Mouse (Mus musculus) MEL (cell line): ENCODE measurements at regions not wholly inside any gene's neighbourhood (a gene's known extent, or its start where the extent isn't known, plus 50 kb on each side); places are given as distances from the start of the nearest gene placed in this dataset.

Experiments used
- CTCF ChIP-seq, 3 experiments: IDR thresholded peaks in 2 of 3; conservative IDR thresholded peaks in 1 of 3; 2 replicates each; pipeline ENCODE4 v1.5.1; 2011 to 2012; ENCODE audit warnings: low read length in 3 of 3, low read depth in 2 of 3, mild to moderate bottlenecking in 2 of 3, improper control_type of control experiment in 1 of 3, inconsistent platforms in 1 of 3, mixed read lengths in 1 of 3, moderate library complexity in 1 of 3; ENCODE audit not compliant: control insufficient read depth in 1 of 3, insufficient read depth in 1 of 3, poor library complexity in 1 of 3, severe bottlenecking in 1 of 3
- GATA1 ChIP-seq: IDR thresholded peaks from 2 replicates; pipeline ENCODE4 v1.6.1; 2011; ENCODE audit warnings: low read depth, low read length, improper control_type of control experiment
- JUND ChIP-seq: IDR thresholded peaks from 2 replicates; pipeline ENCODE4 v1.6.1; 2011; ENCODE audit warnings: low read depth, mild to moderate bottlenecking, improper control_type of control experiment, low read length
- KAT2A ChIP-seq: conservative IDR thresholded peaks from 2 replicates; pipeline ENCODE4 v1.6.1; 2012; ENCODE audit warnings: low read depth, low read length, improper control_type of control experiment, inconsistent platforms
- MEF2A ChIP-seq: IDR thresholded peaks from 2 replicates; pipeline ENCODE4 v1.6.1; 2014; ENCODE audit warnings: low read depth, mild to moderate bottlenecking, inconsistent platforms, low read length, improper control_type of control experiment; ENCODE audit not compliant: poor library complexity, insufficient replicate concordance, severe bottlenecking; ENCODE audit errors: extremely low read depth
- NELFE ChIP-seq: IDR thresholded peaks from 2 replicates; pipeline ENCODE4 v1.6.1; 2011; ENCODE audit warnings: low read depth, low read length, improper control_type of control experiment
- NRF1 ChIP-seq: IDR thresholded peaks from 2 replicates; pipeline ENCODE4 v1.6.1; 2014; ENCODE audit warnings: low read depth, mild to moderate bottlenecking, inconsistent platforms, low read length, improper control_type of control experiment, moderate library complexity; ENCODE audit not compliant: poor library complexity, insufficient read depth, severe bottlenecking
- POLR2A ChIP-seq, 2 experiments: IDR thresholded peaks; 2 replicates each; pipeline ENCODE4 v1.6.1; 2011 to 2012; ENCODE audit warnings: low read length in 2 of 2, mild to moderate bottlenecking in 2 of 2, control low read depth in 1 of 2, improper control_type of control experiment in 1 of 2, low read depth in 1 of 2, moderate library complexity in 1 of 2; ENCODE audit not compliant: control insufficient read depth in 1 of 2, insufficient read depth in 1 of 2, poor library complexity in 1 of 2
- POLR2AphosphoS2 ChIP-seq: IDR thresholded peaks from 2 replicates; pipeline ENCODE4 v1.6.1; 2011; ENCODE audit warnings: low read length, improper control_type of control experiment
- TAL1 ChIP-seq: IDR thresholded peaks from 2 replicates; pipeline ENCODE4 v1.6.1; 2012; ENCODE audit warnings: mild to moderate bottlenecking, inconsistent platforms, low read length, moderate library complexity, mixed read lengths
- TCF12 ChIP-seq: IDR thresholded peaks from 2 replicates; pipeline ENCODE4 v1.6.1; 2014; ENCODE audit warnings: low read depth, mild to moderate bottlenecking, inconsistent platforms, low read length, improper control_type of control experiment, moderate library complexity

GRCm38 (mm10) chr15:67546896-67547400 is 1046.2 kb upstream of the Lrrc6 start:
- TF ChIP-seq KAT2A (no peak), MEF2A (no peak), TAL1 (no peak), JUND (no peak), CTCF (IDR thresholded peaks at IDR 0.05 in 2 of 3, conservative IDR thresholded peaks at IDR 0.05 in 1 of 3; ENCODE audit: control insufficient read depth in 1 of 3, insufficient read depth in 1 of 3, low read depth in 2 of 3, low read length in 3 of 3, poor library complexity in 1 of 3, severe bottlenecking in 1 of 3) (no peak), POLR2A (IDR thresholded peaks at IDR 0.05; ENCODE audit: control insufficient read depth in 1 of 2, insufficient read depth in 1 of 2, low read depth in 1 of 2, low read length in 2 of 2, poor library complexity in 1 of 2) (no peak), NELFE (no peak), TCF12 (no peak), NRF1 (no peak), POLR2AphosphoS2 (no peak), GATA1 (no peak)
